Mouse (Mus musculus): ENCODE results near the gene Msi2. TPM values are rescaled to one million over a fixed set of nuclear protein-coding genes. Genes with fewer than 3 reads are reported as not detected.

Gene Msi2
- total RNA-seq, 2 experiments from 2014 or later = 116 to 123 TPM

DNA sequence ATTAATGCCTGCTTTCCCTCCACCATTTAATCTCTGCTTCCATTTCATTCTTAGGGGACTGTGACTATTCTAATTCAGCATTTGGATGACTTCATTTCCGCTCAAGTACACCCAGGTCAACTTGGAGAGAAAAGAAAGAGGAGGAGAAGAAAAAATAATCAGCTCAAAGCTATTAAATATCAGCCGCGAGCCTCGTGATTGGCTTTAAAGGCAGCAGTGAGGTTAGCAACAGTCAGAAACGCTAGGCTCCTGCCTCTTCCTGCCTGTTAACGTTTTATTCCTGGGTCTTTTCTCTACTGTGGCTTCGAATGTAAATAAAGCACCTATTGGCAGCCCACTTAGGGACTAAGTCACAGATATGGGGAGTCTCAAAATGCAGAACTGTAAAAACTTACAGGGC lies 135.5 kb downstream of the Msi2 start:
- no peak for DNase-seq (ENCODE audit: low spot score in 2 of 2)
- intact Hi-C loops (cut with DNase I) = loop anchor here (5.0 kb wide), 1 partner anchor 135 kb away; the partner anchor contains the start of gene Msi2

DNA sequence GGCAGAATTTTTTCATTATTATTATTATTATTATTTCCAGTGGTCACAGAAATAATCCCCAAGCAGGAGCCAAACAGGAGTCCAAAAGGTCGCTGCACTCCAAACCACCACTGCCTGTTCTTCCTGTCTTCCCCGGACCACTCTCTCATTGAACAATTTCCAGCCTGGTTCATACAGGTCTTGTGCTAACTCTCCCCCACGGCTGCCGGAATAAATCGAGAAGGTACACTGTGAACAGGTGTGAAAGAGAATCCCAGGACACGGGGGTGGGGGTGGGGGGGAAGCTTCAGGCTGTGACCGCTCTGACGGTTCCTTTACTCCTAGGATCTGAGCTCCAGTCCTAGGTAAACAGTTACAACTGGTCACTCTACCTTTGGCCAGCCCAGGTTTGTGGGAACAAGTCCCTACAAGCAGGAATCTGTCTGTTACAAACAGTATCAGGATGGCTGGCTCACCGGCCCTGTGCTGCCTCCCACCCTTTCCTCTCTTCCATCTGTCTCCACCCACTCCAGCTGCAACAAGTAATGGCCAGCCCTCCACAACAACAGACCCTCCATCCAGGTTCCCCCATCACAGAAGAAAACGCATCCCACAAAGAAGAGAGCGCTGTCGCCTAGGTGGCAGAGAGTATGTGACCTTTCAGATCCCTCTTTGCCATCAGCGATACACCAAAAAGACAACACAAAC lies 136.1 kb downstream of the Msi2 start:
- intact Hi-C loops (cut with DNase I) = loop anchor here (5.0 kb wide), 1 partner anchor 135 kb away; the partner anchor contains the start of gene Msi2
- no peak for DNase-seq (ENCODE audit: low spot score in 2 of 2)

DNA sequence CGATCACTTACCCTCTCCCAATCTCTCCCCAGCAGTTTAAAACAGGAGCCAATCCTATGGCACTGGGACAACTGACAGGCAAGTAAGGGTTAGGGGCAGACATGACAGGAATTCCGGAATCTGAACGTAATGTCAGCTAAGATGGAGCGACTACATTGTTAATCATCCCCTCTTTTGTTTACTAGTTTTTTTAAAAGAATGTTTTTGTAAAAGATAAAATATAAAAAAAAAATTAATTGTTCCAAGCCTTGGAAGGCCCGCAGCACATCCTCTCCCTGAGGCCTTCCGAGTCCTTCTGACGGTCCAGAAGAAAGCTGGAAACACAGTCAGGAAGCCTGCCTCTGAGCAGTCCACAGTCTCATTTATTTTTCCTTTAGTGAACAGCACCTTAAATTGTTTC lies 136.9 kb downstream of the Msi2 start:
- DNase-seq (ENCODE audit: low spot score in 2 of 2) = no peak
- intact Hi-C loops (cut with DNase I) = loop anchor here (5.0 kb wide), 1 partner anchor 136 kb away; the partner anchor contains the start of gene Msi2

DNA sequence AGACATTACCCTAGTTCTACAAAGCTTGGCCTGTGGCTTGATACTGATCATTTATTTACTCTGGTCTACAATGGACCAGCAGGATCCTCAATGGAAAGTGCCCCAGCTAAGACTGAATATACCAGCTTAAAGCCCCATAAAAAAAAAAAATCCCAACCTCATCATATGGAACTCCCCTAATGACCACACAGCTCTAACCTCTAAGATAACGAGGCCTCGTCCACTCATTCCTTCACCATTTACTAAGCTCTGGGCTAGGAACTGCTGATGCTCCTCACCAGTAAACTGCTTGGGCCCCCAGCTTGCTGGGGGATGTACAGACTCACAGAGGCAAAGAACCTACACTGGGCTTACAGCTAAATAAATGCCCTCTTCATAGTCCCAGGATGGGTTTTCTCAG lies 139.6 kb downstream of the Msi2 start:
- no peak for DNase-seq (ENCODE audit: low spot score in 2 of 2)
- intact Hi-C loops (cut with DNase I) = loop anchor here (5.0 kb wide), 1 partner anchor 44 kb away; no protein-coding TSS in a partner anchor

DNA sequence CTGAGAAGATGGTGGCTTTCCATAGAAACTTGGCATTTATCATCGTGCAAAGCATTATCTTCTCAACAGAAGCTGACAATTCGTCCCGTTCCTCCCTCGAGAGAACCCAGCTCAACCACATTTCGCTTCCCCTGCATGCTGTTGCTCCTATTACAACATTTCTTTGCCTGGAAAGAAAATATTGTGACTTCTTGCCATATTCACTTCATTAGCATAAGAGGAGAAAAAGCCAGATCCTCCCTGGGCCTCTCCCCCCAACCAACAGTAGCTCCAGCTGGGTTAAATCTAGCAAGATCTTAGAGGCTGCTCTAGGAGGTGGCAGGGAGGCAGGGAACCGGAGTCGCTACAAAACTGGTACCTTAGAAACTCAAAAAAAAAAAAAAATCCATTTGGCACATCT lies 141.2 kb downstream of the Msi2 start:
- intact Hi-C loops (cut with DNase I) = loop anchor here (5.0 kb wide), 1 partner anchor 45 kb away; no protein-coding TSS in a partner anchor
- peak in 1 of 2 experiments; percentile 31 for DNase-seq (ENCODE audit: low spot score in 2 of 2)

DNA sequence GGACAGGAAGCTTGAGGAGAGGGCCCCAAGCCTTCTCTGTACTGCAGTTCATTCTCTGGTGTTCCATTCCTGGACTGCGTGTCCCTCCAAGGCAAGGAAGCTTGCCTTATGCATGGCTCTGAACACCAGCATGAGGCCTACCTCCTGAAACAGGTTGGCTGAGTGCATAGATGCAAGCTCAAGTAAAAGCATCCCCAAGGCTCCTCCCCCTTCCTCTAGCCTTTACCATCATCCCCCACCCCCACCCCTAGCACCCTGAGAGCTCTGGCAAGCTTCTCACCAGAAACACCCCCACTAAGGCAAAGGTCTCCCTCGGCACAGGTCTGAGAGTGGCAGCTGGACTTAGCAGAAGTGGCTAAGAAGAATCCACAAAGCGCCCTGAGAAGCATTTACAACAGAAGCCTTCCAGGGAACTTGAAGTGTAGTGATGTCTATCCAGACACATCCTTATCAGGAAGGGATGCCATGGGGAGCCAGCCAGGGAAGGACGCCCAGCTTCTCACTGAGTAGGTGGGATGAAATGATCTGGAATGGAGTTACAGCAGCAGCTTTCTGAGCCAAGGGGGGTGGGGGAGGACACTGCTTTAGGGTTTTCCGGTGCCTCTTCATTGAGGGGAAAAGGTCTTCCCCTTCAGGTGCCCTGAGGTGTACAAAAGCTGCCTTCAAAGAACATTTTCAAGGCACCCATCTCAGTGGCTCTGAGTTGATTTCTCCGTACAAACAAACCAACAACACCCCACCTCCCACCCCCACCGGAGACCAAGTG lies 141.9 kb downstream of the Msi2 start:
- intact Hi-C loops (cut with DNase I) = loop anchor here (5.0 kb wide), 1 partner anchor 46 kb away; no protein-coding TSS in a partner anchor
- DNase-seq (ENCODE audit: low spot score in 2 of 2) = peak in 1 of 2 experiments; percentile 73

DNA sequence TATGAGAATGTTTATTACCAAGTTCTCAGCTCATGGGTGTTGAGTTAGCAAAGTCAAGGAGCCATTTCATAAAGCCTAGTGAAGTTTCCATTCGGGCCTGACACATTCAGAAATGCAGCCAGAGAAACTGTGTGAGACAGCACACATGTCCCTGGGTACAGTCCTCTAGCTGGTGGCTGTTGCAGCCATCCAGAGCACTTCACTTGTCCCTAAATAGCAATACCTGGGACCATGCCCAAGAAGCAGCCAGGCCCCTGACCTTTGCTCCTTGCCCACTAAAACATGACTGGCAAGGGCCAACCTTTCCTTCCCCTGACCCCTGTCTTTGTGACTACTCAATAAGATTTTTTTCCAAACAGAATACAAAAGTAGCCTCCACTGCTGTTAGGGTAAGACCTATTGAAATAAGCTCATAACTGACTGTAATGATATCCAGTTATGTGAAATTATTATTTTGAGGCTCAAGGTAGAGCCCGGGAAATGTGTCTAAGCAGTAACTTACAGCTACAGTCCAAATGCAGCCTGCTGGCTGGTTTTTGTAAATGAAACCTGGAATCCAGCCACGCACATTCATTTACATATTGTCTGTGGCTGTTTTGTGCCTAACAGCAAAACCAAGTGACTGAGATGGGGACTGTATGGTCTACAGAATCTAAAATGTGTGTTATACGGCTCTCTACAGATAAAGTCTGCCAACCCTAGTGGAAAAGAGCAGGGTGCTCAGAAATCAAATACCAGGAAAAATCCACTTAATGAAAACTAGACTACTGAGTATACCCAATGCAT lies 143.5 kb downstream of the Msi2 start:
- peak in 1 of 2 experiments; percentile 72 for DNase-seq (ENCODE audit: low spot score in 2 of 2)
- intact Hi-C loops (cut with DNase I) = loop anchor here (5.0 kb wide), 1 partner anchor 48 kb away; no protein-coding TSS in a partner anchor

DNA sequence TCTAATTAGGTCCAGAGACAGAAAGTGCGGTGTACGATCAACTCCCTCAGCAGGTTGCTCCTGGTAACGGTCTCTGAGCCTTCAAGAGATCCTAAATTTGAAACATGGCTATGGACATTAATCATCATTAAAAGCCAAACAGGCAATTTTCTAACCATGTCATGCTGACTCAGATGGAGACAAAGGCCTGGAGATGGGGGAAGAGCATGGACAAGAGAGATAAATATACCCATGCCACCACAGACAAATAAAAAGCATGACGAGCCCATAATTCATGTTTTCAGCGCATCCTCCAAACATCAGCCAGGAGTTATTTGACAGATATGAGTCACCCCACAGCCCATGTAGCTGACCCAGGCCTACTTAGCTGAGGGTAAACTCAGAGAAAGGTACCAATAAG lies 145.3 kb downstream of the Msi2 start:
- intact Hi-C loops (cut with DNase I) = no loop called here
- DNase-seq (ENCODE audit: low spot score in 2 of 2) = no peak

DNA sequence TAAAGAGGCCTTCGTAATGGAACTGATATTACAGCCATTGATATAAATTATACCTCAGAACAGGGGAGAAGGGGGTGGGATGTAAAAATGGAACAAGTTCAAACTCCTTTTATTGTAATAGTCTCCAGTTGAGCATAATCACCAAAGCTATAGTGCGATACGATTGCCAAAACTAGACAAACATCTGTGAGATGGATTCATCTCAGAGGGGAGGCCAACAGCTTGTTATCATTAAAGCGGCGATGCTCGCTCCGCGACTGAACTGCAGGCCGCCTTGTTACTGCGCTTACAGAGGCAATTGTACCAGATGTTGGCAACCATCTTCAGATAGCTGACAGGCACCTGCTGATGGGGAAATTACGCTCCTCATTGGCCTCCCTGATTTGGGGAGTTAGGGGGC lies 145.9 kb downstream of the Msi2 start:
- no peak for DNase-seq (ENCODE audit: low spot score in 2 of 2)
- intact Hi-C loops (cut with DNase I) = no loop called here

DNA sequence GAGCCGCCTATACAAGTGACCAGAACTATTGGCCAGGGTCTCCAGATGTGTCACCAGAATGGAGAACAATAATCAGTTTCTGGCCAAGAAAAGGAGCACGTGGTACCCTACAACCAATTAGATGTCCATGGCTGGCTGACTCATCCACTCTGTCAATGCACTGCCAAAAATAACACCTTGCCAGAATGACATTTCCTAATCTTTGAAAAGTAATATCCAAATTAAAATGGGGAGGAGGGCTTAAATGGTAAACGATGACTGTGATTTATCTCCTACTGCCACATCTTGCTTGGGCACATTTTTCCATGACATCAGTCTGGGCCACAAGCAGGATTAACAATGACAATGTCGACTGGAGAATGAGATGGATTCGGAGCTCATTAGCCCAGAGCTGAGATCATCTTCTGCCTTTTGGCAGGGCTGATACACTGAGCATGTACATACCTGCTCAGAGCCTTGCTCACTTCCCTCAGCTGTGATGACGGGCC lies 147.6 kb downstream of the Msi2 start:
- intact Hi-C loops (cut with DNase I) = no loop called here
- DNase-seq (ENCODE audit: low spot score in 2 of 2) = no peak

DNA sequence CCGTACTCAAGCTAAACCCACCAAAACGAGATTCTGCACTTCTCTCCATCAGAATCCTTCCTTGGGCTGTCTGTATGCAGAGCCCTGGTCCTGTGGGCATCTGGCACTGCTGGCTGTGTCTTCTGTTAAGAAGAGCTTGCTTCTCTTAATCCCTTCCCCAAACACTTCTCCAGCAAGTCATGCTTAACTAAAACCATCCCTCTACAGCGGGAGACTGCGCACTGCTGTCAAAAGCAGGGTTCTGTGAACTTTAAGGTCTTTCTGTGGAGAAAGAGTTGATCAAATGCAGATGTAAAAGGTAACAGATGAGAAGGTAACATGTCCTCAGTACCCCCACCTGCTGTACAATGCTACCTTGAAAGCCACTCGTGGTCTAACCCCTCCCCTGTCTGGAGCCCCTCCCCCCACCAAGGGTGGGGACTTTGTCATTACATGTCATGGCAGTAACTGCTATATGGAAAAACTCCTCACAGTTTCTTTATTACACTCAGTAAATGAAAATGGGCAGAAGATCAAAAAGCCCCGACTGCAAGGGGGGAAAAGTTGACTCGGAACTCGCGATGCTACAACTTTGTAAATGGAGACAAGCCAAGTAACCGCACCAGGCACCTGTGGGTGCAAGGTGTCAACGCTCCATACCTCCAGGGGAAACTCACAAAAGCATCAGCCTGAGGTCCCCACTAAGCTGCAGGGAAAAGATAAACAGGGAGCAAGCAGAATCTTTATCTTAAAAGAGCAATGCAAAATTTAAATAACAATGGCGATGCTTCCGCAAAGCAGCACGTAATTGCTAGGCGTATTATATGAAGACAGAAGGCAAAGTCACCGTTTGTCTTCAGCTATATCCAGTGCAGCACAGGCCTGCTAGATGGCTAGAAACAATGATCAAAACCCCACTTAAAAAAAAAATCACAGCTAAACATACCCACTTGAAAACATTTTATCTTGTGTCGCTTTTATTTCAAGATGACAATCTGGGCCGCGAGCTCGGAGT lies 151.4 kb downstream of the Msi2 start:
- no peak for DNase-seq (ENCODE audit: low spot score in 2 of 2)
- intact Hi-C loops (cut with DNase I) = no loop called here

DNA sequence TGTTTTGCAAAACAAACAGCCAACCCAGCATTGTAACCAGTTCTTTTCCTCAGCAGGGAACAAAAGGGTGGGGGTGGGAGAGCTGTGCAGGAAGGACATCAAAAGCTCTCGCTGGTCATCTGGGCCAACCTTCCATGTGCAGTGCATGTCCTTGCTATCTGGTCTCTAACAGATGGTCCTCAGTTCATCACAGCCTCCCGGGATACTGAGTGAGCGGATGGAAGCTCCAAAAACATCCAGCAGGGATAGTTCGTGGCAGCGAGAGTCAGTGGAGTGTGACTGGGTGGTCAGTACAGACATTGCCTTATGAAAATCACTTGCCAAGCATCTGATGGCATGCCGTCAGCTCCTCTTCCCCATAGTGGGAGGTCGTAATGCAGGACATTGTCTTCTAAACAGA lies 153.5 kb downstream of the Msi2 start:
- intact Hi-C loops (cut with DNase I) = no loop called here
- no peak for DNase-seq (ENCODE audit: low spot score in 2 of 2)

DNA sequence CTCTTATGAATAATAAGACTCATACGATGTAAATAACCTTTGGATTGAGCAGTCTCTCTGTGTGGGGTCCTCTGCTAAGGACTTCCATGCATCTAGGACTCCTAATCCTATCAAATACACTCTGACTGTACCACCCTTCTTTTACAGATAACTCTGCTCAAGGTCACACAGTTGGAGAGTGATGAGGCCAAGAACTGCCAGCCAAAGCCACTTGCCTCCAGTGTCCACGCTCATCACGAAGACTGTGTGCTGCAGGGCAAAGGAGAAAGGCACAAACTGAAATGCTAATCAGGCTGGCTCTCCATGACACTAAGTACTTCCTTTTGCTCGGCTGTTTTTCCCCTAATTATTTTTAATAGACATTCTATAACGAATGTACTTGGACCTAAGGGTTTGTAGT lies 153.9 kb downstream of the Msi2 start:
- intact Hi-C loops (cut with DNase I) = no loop called here
- DNase-seq (ENCODE audit: low spot score in 2 of 2) = no peak

DNA sequence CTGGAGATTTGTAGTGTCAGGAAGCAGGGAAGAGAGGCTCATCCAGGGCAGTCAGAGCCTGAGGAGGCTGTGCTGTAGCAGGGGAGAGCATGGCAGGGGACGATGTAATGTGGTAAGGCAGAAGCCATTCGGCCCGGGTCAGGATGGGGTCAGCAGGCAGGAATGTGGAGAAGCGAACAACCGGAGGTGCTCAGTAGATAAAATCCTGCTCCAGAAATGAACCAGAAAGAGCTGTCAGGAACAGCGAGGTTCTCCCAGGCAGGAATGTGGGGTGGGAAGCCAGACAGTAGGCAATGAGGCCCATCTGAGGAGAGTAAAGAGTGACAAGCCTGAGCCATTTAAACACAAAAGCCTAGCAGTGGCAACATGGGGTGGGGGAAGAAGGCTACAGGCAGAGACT lies 157.1 kb downstream of the Msi2 start:
- no peak for DNase-seq (ENCODE audit: low spot score in 2 of 2)

DNA sequence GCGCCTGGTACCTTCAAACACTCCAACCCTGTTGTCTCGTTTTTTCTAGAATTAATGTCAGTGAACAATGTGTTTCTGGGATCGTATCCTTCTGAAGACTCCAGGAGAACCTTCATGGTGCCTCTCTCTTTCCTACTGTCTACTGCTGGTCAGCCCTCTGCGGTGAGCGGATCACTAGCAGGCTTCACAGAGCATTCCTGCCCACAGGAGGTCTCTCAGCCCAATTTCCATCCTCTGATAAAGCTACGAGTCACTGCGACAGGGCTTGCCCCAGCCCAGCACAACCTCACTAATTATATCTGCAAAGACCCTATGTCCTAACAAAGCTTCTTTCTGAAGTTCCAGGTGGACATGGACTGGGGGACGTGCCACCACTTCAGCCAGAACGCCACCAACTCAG lies 157.7 kb downstream of the Msi2 start:
- DNase-seq (ENCODE audit: low spot score in 2 of 2) = no peak
- intact Hi-C loops (cut with DNase I) = no loop called here

More for the DNA sequence above, 157.1 kb downstream of the Msi2 start:
- intact Hi-C loops (cut with DNase I) = no loop called here

DNA sequence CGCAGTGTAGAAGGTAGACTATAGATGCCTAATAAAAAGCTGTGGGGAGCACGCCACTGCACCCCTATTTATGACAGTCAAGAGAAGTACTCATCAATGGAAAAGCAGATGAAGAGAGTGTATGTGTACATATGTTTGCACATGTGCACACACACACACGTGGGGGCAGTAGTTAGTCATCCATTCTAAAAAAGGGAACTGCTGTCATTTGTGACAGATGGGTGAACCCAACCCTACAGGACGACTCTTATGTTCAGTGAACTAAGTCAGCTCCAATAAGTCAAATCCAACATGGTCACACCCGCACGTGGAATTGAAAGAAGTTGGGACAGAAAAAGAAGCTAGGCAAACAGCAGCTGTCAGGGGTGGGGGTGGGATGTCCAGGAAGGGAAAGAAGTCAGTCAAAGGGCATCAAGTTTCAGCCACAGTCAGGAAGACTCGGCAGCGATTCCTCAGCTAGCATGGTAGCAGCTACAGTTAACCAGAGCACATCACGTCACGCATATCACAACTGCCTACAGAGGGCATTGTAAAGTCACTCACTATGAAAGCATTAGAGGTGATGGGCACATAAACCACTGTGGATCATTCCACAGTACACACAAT lies 158.8 kb downstream of the Msi2 start:
- DNase-seq (ENCODE audit: low spot score in 2 of 2) = no peak
- intact Hi-C loops (cut with DNase I) = no loop called here

DNA sequence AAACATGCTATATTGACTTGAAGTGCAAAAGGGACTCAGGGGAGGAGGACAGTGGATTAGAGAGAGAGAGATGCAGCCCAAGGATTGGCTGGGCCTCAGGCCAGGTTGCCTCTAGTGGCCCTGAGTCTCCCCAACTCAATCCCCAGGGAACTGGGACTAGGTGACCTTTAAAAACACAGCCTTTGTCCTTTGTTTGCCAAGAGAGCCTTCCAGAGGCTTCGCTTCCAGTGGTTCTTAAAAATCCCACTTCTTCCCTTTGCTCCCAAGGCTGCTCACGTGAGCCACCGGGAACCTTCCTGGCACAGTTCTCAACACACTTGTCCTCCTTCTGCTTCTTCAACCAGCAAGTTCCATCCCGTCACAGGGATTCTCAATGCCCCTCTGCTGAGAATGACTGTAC lies 159.6 kb downstream of the Msi2 start:
- intact Hi-C loops (cut with DNase I) = no loop called here

DNA sequence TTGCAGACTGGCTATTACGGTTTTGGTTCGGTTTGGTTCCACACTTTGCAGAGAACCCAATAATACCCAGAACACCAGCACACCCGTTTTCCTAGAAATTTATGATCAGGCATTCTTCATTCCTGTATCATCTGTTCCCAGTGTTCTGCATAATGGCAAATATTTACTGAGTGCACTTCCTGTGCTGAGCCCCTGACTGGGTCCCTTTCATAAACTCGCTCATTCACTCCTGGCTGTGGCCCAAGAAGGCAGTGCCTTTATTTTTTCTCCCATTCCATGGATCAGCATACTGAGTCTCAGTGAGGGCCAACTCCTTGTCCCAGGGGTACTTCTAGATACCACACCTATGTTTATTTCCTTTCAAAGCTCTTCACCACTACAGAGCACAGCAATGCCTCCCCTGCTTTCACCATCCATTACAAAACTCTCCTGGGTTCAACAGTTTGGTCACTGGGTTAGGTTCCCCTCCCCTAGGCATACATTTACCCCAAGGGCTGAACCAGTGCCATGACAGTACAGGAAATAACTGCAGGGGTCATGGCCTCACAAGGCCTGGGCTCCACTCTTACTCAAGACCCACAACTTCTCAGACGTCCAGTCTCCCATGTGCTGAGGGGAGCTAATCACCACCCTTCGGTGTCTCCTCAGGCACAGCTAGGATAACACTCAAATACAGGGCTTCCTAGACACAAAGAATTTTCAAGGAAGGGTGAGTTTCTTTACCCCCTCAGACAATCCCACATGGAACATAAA lies 160.3 kb downstream of the Msi2 start:
- intact Hi-C loops (cut with DNase I) = no loop called here
- no peak for DNase-seq (ENCODE audit: low spot score in 2 of 2)

More for the DNA sequence above, 159.6 kb downstream of the Msi2 start:
- no peak for DNase-seq (ENCODE audit: low spot score in 2 of 2)
